Mouse (Mus musculus) bone marrow, adult 2 months (tissue): ENCODE results near the gene Cldn13.

Experiments
- CTCF ChIP-seq: fragments of 200-500 bp; IDR thresholded peaks from 2 replicates; pipeline ENCODE4 v1.5.1; 2011; ENCODE audit warnings: low read length, control low read depth; ENCODE audit not compliant: control insufficient read depth, insufficient read depth
- POLR2A ChIP-seq: fragments of 200-500 bp; IDR thresholded peaks from 2 replicates; pipeline ENCODE4 v1.6.1; 2011; ENCODE audit warnings: low read depth, mild to moderate bottlenecking, control low read depth, low read length, borderline replicate concordance; ENCODE audit not compliant: control insufficient read depth

DNA sequence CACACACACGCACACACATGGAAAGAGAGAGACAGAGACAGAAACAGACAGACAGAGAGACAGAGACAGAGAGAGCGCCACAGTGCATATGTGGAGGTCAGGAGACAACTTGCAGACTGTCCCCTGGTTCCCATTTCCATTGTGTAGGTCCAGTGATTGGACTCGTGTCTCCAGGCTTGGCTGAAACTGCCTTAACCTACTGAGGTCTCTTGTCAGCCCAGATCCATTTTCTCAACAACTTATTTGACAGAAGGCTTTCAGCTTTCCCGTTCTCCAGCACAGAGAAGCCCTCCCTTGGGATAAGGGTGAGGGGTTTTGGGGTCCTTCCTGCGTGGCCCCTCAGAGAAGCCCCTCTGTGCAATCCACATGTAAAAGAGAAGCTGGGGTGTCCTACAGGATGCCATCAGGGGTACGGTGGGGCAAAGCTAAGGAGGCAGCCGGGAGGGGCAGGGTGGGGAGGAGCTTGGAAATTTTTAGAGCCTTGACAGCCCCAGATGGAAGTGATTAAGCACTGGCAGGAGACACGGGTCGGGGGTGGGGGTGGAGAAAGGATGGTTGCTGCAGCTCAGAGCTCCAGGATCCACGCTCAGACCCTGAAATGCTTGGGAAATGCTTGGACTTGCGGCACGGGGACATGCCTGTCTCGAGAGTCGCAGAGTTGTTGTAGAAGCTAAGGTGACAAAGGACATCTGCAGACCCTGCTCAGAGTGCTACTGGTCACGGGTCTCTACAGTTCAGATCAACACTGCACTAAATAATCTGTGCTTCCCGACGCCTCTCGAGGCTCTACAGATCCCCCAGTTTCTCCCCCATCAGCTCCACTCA is 47.8 kb downstream of the Cldn13 start:
- TF ChIP-seq CTCF (no peak), POLR2A (no peak)
